Mouse (Mus musculus) heart, adult 2 months (tissue): ENCODE measurements around the gene Tlr9. TPM values are rescaled to one million over a fixed set of nuclear protein-coding genes. Genes with fewer than 3 reads are reported as not detected.
A peak's percentile ranks its signal among the peaks of the same experiment; 100 is the strongest.

Experiments used
- DNase-seq, 2 experiments: peaks; one replicate each; pipeline ENCODE4 v3.0.0; 2021
- H3K27ac ChIP-seq: fragments of 200-600 bp; 2 replicates; pipeline ENCODE4 v1.8.1; 2022
- H3K27me3 ChIP-seq: fragments of 200-500 bp; 2 replicates; pipeline ENCODE4 v1.6.1; 2012; ENCODE audit warnings: mild to moderate bottlenecking, low read length, inconsistent platforms, mixed read lengths; ENCODE audit not compliant: control insufficient read depth, insufficient read depth
- H3K36me3 ChIP-seq: fragments of 200-500 bp; 2 replicates; pipeline ENCODE4 v1.6.1; 2012; ENCODE audit warnings: low read length, inconsistent platforms; ENCODE audit not compliant: control insufficient read depth, insufficient read depth
- H3K4me1 ChIP-seq: fragments of 200-500 bp; 2 replicates; pipeline ENCODE4 v1.6.1; 2011; ENCODE audit warnings: low read length; ENCODE audit not compliant: control insufficient read depth, insufficient read depth
- H3K4me3 ChIP-seq: fragments of 200-600 bp; 2 replicates; pipeline ENCODE4 v1.8.1; 2022
- H3K79me2 ChIP-seq: fragments of 200-500 bp; replicated peaks from 2 replicates; pipeline ENCODE4 v1.6.1; 2012; ENCODE audit warnings: mild to moderate bottlenecking, inconsistent platforms, low read length, moderate library complexity, mixed read lengths; ENCODE audit not compliant: control insufficient read depth, insufficient read depth
- H3K9ac ChIP-seq: fragments of 200-500 bp; 2 replicates; pipeline ENCODE4 v1.6.1; 2012; ENCODE audit warnings: low read depth, mild to moderate bottlenecking, control low read depth, inconsistent platforms, low read length, mixed read lengths
- CTCF ChIP-seq: fragments of 200-600 bp; IDR thresholded peaks from 2 replicates; pipeline ENCODE4 v1.8.1; 2022; ENCODE audit warnings: antibody characterized with exemption, mild to moderate bottlenecking, moderate library complexity
- EP300 ChIP-seq: fragments of 200-500 bp; IDR thresholded peaks from 2 replicates; pipeline ENCODE4 v1.6.1; 2011; ENCODE audit warnings: low read depth, low read length, control low read depth; ENCODE audit not compliant: insufficient read depth
- POLR2A ChIP-seq: fragments of 200-500 bp; IDR thresholded peaks from 2 replicates; pipeline ENCODE4 v1.6.1; 2011; ENCODE audit warnings: mild to moderate bottlenecking, low read depth, low read length, control low read depth; ENCODE audit not compliant: insufficient read depth
- WGBS: fragments of 180-500 bp; shearing (Covaris S2); methylation state at CpG from one replicate; pipeline ENCODE4 v1.1.7; 2018; 5-methylcytosine and 5-hydroxymethylcytosine counted together
- intact Hi-C: fragments of 180-260 bp; cut with DNase I; formaldehyde crosslinking; loops from one replicate; pipeline ENCODE4 v1.15.1; 2025
- polyA plus RNA-seq: library from polyadenylated mRNA; depleted of rRNA; stranded (reverse); fragments of >200 nt; gene quantifications from 2 replicates; pipeline ENCODE4 v1.2.3, GENCODE M21; 2012
- total RNA-seq, 2 experiments: library from RNA; stranded (reverse); gene quantifications; 2 replicates each; pipeline ENCODE4 v1.2.3; 2021

Tlr9 gene
- total and polyA plus RNA-seq, 3 experiments, result 0.39 to 1.9 (median 0.47) TPM

DNA sequence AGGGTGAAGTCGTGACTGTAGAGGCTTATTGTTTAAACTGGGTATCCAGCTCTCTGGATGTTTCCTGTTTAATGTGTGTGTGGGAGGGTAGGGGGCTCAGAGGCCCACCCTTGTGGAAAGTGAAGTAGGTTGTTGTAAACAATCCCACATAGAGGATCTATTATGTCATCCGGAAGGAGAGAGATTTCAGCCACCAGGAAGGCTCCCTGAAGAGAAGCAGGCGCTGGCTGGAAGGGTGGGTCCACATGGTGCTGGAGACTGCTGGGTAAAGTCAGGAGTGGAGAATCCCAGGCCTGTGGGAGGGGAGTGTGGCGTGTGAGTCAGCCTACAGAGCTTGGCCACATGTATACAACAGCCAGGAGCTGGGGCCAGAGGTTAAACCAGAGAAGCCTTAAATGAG lies 27.8 kb downstream of the Tlr9 start:
- Histone ChIP-seq H3K36me3 (no peaks in the 10 kb centered on the region), H3K4me1 (peaks cover 6% of the 10 kb centered on the region), H3K9ac (no peak overlapping the region), H3K27me3 (no peaks in the 10 kb centered on the region), H3K27ac (peak overlapping the region; percentile 31; the same call in 1 of the 2 replicates), H3K79me2 (peaks cover 2% of the 10 kb centered on the region; the same call in 1 of the 2 replicates), H3K4me3 (no peak overlapping the region)
- intact Hi-C loops, result no loop called here
- 45% methylated on average over 4 of the region's 4 CpGs for WGBS
- TF ChIP-seq CTCF, result no peak
- TF ChIP-seq EP300, result no peak
- no peak for TF ChIP-seq POLR2A
- peak in 1 of 2 experiments; percentile 48 for DNase-seq

DNA sequence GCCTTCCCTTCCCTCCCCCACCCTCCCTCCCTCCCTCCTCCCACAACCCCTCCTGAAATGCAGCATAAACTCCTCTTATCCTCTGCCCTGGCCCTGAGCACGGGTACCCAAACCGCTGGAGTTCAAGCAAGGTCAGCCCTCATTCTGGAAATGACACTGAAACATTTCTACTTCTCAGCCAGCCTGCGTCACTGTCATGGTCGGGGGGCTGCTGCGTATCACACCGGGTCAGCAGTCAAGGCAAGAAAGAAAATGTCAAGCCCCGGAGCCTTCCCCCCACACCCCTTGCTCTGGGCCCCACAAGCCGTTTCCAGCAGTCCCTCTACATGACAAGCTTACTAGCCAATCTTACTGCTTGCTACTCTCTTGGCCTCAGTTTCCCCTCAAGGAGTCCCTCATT lies 28.7 kb downstream of the Tlr9 start:
- intact Hi-C loops, result no loop called here
- Histone ChIP-seq H3K27ac (no peak overlapping the region), H3K36me3 (no peaks in the 10 kb centered on the region), H3K9ac (no peak overlapping the region), H3K4me3 (no peak overlapping the region), H3K4me1 (peaks cover 6% of the 10 kb centered on the region), H3K79me2 (peaks cover 2% of the 10 kb centered on the region; the same call in 1 of the 2 replicates), H3K27me3 (no peaks in the 10 kb centered on the region)
- WGBS, result 74% methylated on average over 8 of the region's 8 CpGs
- DNase-seq, result no peak
- TF ChIP-seq POLR2A (no peak), EP300 (no peak), CTCF (no peak)

DNA sequence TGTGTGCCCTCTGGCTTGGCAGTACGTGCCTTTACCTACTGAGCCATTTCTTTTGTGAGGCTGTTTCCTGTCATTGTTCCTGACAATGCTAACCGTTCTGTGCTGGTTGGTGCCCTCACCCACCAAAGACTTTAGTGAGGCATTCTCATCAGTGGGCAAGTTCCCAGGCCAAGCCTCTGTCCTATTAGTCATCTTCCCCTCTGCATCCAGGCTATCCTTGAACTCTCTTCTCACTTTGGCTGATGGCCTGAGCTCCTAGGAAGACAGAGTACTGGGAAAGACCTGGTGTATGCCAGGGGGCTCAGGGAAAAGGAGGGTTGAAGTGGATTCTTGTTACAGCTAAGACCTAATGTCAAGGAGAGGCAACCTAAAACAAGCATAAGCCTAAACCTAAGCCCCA lies 31.6 kb downstream of the Tlr9 start:
- intact Hi-C loops, result no loop called here
- Histone ChIP-seq H3K4me1 (no peaks in the 10 kb centered on the region), H3K27me3 (no peaks in the 10 kb centered on the region), H3K79me2 (no peaks in the 10 kb centered on the region), H3K4me3 (no peak overlapping the region), H3K36me3 (no peaks in the 10 kb centered on the region), H3K9ac (no peak overlapping the region), H3K27ac (no peak overlapping the region)
- TF ChIP-seq POLR2A (no peak), EP300 (no peak), CTCF (no peak)
- WGBS, result 39% methylated on average over 2 of the region's 2 CpGs
- DNase-seq, result no peak

DNA sequence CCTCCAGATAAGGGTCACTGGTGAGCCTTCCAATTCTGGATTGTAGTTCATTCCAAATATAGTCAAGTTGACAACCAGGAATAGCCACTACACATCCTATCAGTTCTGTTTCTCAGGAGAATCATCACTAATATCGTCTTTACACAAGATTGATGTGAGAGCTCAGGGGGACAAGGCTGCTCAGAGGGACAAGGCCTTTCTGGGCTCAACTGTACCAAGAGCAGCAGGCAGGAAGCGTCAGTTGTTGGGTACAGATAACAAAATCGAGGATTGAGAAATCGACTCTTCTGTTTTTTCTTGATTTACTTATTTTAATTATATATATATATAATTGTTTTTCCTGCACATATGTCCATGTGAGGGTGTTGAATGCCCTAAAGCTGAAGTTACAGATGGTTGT lies 36.0 kb downstream of the Tlr9 start:
- TF ChIP-seq CTCF (no peak), EP300 (no peak), POLR2A (no peak)
- H3K27ac ChIP-seq, result no peak overlapping the region
- H3K27me3 ChIP-seq, result no peaks in the 10 kb centered on the region
- H3K4me3 ChIP-seq, result no peak overlapping the region
- H3K79me2 ChIP-seq, result no peaks in the 10 kb centered on the region
- intact Hi-C loops, result no loop called here
- H3K9ac ChIP-seq, result no peak overlapping the region
- 79% methylated on average over 4 of the region's 4 CpGs for WGBS
- no peaks in the 10 kb centered on the region for H3K36me3 ChIP-seq
- DNase-seq, result no peak
- H3K4me1 ChIP-seq, result no peaks in the 10 kb centered on the region

- Histone ChIP-seq H3K36me3 (no peaks in the 10 kb centered on the region), H3K79me2 (no peaks in the 10 kb centered on the region), H3K27me3 (no peaks in the 10 kb centered on the region), H3K4me1 (no peaks in the 10 kb centered on the region), H3K9ac (no peak overlapping the region), H3K27ac (no peak overlapping the region), H3K4me3 (no peak overlapping the region)
- intact Hi-C loops, result no loop called here
- WGBS, result 52% methylated on average over 5 of the region's 5 CpGs
- TF ChIP-seq CTCF (no peak), EP300 (no peak), POLR2A (no peak)
- DNase-seq, result no peak
Measured at GRCm38 (mm10) chr9:106258990-106259389, 36.6 kb downstream of the Tlr9 start.

- Histone ChIP-seq H3K27me3 (no peaks in the 10 kb centered on the region), H3K27ac (no peak overlapping the region), H3K36me3 (no peaks in the 10 kb centered on the region), H3K9ac (no peak overlapping the region), H3K79me2 (no peaks in the 10 kb centered on the region), H3K4me1 (no peaks in the 10 kb centered on the region), H3K4me3 (no peak overlapping the region)
- TF ChIP-seq CTCF, result no peak
- no peak for TF ChIP-seq POLR2A
- no peak for TF ChIP-seq EP300
- 88% methylated on average over 6 of the region's 6 CpGs for WGBS
- intact Hi-C loops, result no loop called here
- DNase-seq, result no peak
Measured at GRCm38 (mm10) chr9:106261058-106261457, 38.7 kb downstream of the Tlr9 start.
